Mouse (Mus musculus) embryonic facial prominence, embryonic 15.5 days (tissue): ENCODE data around the gene Vegfc. TPM values are rescaled to one million over a fixed set of nuclear protein-coding genes. Genes with fewer than 3 reads are reported as not detected.

Experiments
- ATAC-seq: fragments of 200-750 bp; cut with Nextera tagmentation; 2 replicates; pipeline ENCODE4 v1.8.0; 2017; ENCODE audit warnings: low read depth, moderate TSS enrichment; ENCODE audit not compliant: insufficient number of reproducible peaks, low FRiP score, low TSS enrichment
- H3K27ac ChIP-seq: fragments of 300-500 bp; sonication (generic); replicated peaks from 2 replicates; pipeline ENCODE4 v1.5.1; 2015; ENCODE audit warnings: mild to moderate bottlenecking, inconsistent platforms
- H3K27me3 ChIP-seq: fragments of 300-500 bp; sonication (generic); 2 replicates; pipeline ENCODE4 v1.6.1; 2015; ENCODE audit warnings: inconsistent platforms
- H3K36me3 ChIP-seq: fragments of 300-500 bp; sonication (generic); 2 replicates; pipeline ENCODE4 v1.6.1; 2015; ENCODE audit warnings: mild to moderate bottlenecking, inconsistent platforms
- H3K4me1 ChIP-seq: fragments of 300-500 bp; sonication (generic); 2 replicates; pipeline ENCODE4 v1.6.1; 2015; ENCODE audit warnings: inconsistent platforms
- H3K4me2 ChIP-seq: fragments of 300-500 bp; sonication (generic); replicated peaks from 2 replicates; pipeline ENCODE4 v1.6.1; 2015; ENCODE audit warnings: mild to moderate bottlenecking, inconsistent platforms
- H3K4me3 ChIP-seq: fragments of 300-500 bp; sonication (generic); replicated peaks from 2 replicates; pipeline ENCODE4 v1.5.1; 2015; ENCODE audit warnings: mild to moderate bottlenecking, inconsistent platforms
- H3K9ac ChIP-seq: fragments of 300-500 bp; sonication (generic); 2 replicates; pipeline ENCODE4 v1.6.1; 2015; ENCODE audit warnings: inconsistent platforms
- H3K9me3 ChIP-seq: fragments of 300-500 bp; sonication (generic); replicated peaks from 2 replicates; pipeline ENCODE4 v1.6.1; 2016; ENCODE audit warnings: inconsistent platforms
- WGBS: fragments of 180-500 bp; shearing (Covaris S2); methylation state at CpG from one replicate; pipeline ENCODE4 v1.1.7; 2015; 5-methylcytosine and 5-hydroxymethylcytosine counted together
- polyA plus RNA-seq: library from polyadenylated mRNA; unstranded; fragments of >200 nt; fragmentation: Nextera tagmentation; extraction: Ambion mirVana; gene quantifications from 2 replicates; pipeline ENCODE4 v1.2.1, GENCODE M21; 2015

The Vegfc gene
- polyA plus RNA-seq, 1 experiment from 2014 or later = 8.5 TPM

DNA sequence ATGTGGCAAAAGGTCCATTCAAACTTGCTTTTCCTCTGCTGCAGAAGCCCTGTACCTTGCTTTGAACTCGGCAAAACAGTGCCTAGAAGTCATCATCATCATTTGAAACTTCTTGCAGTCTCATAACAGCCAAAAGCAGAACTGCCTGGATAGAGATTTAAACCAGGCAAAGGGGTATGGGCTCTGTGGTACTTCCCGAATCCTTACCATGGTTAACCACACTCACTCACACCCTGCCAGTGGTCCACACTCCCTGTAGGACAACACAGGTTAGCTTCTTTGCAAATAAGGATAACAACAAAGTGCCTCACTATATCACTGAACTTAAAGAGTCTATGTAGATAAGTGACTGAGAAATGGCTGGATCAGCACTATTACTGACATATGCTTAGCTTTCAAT, 9.7 kb downstream of the Vegfc start:
- Histone ChIP-seq H3K9me3 (no peaks in the 10 kb centered on the region), H3K9ac (no peak overlapping the region), H3K4me1 (no peaks in the 10 kb centered on the region), H3K27ac (no peak overlapping the region), H3K4me3 (no peak overlapping the region), H3K4me2 (no peak overlapping the region), H3K36me3 (no peaks in the 10 kb centered on the region), H3K27me3 (no peaks in the 10 kb centered on the region)
- ATAC-seq = no peak
- 80% methylated on average over 2 of the region's 2 CpGs for WGBS

DNA sequence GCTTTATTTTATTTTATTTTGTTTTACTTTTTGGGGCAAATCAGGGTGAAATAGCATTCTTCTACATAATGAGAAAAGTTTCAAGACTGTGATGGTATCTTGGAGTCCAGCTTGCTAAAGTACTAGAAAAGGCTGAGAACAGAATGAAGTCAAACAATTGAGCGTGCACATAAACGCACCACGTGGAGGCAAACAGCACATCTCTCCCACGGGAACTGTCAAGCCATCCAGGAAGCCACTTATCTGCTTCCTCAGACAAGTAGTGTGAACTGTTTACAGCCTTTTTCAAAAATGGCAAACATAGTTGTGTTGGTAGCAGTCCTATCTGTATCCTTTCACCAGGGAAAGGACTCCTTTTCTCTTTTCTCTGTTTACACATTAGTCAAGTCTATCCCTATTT, 11.8 kb downstream of the Vegfc start:
- Histone ChIP-seq H3K4me3 (no peak overlapping the region), H3K36me3 (no peaks in the 10 kb centered on the region), H3K4me2 (no peak overlapping the region), H3K27ac (no peak overlapping the region), H3K9ac (no peak overlapping the region), H3K4me1 (no peaks in the 10 kb centered on the region), H3K27me3 (no peaks in the 10 kb centered on the region), H3K9me3 (no peaks in the 10 kb centered on the region)
- WGBS = 37% methylated on average over 4 of the region's 4 CpGs
- no peak for ATAC-seq

DNA sequence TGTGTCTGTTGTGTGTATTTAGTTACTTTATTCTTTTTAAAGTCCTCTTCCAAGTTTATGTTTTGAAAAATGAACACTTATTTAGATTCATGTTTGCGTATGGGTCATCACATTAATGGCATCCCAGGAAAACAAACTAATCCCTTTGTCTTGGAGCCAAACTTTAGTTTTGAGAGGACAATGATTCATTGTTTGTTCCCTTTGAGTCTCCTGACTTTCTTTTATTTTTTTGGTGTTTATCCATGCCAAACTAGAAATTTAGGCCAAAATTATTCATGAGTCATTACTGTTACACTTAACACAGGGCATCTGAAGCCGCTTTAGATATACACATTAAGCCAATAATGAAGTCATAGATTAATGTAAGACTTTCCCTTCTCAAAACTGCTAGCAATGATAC, 12.5 kb downstream of the Vegfc start:
- H3K4me3 ChIP-seq = no peak overlapping the region
- WGBS = 81% methylated on average over 2 of the region's 2 CpGs
- H3K4me1 ChIP-seq = no peaks in the 10 kb centered on the region
- no peak for ATAC-seq
- no peaks in the 10 kb centered on the region for H3K36me3 ChIP-seq
- H3K9me3 ChIP-seq = no peaks in the 10 kb centered on the region
- no peak overlapping the region for H3K27ac ChIP-seq
- H3K9ac ChIP-seq = no peak overlapping the region
- H3K27me3 ChIP-seq = no peaks in the 10 kb centered on the region
- H3K4me2 ChIP-seq = no peak overlapping the region

DNA sequence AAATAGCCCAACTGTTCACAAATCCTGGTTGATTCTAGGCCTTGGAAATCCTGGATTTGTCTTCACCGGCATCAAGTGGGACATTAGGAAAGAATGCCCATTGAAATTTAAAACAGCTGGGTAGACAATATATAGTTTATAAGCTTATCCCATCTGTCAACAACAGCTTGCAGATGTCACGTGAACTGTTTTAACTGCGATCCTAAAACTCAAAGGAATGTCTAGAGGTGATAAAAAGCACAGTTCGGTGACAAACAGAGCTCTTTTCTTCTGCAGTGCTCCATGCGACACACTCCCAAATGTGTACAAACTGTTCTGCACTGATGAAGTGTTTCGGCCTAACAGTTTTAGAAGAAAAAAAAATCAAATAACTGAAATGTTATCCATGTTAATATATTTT, 22.7 kb downstream of the Vegfc start:
- H3K4me1 ChIP-seq = no peaks in the 10 kb centered on the region
- H3K27ac ChIP-seq = no peak overlapping the region
- no peaks in the 10 kb centered on the region for H3K9me3 ChIP-seq
- no peak overlapping the region for H3K4me2 ChIP-seq
- 39% methylated on average over 6 of the region's 6 CpGs for WGBS
- no peaks in the 10 kb centered on the region for H3K27me3 ChIP-seq
- no peaks in the 10 kb centered on the region for H3K36me3 ChIP-seq
- no peak for ATAC-seq
- no peak overlapping the region for H3K4me3 ChIP-seq
- H3K9ac ChIP-seq = no peak overlapping the region

DNA sequence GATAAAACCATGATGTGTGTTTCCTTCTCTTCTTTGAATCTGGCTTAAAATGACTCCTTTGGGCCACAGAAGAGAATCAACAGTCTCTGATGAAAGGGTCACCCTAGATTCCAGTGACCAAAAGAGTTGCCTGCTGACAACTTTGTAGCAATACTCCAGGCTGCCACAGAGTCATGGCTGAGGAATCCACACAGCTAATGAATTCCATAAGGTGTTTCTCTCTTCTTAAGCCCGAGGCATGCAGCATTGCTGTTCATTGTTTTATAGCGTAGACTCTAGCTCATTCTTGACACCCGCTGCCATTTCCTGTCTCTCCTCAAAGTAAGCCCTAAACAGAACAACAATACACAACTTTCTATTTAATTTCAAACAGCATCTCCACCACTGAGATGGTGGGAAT, 37.2 kb downstream of the Vegfc start:
- Histone ChIP-seq H3K4me1 (no peaks in the 10 kb centered on the region), H3K27me3 (no peaks in the 10 kb centered on the region), H3K4me3 (no peak overlapping the region), H3K27ac (0 out of 2 replicates have a peak overlapping the region, but pooled peaks have one; percentile 1), H3K4me2 (no peak overlapping the region), H3K36me3 (no peaks in the 10 kb centered on the region), H3K9me3 (no peaks in the 10 kb centered on the region), H3K9ac (no peak overlapping the region)
- WGBS = 18% methylated on average over 3 of the region's 3 CpGs
- ATAC-seq = no peak

DNA sequence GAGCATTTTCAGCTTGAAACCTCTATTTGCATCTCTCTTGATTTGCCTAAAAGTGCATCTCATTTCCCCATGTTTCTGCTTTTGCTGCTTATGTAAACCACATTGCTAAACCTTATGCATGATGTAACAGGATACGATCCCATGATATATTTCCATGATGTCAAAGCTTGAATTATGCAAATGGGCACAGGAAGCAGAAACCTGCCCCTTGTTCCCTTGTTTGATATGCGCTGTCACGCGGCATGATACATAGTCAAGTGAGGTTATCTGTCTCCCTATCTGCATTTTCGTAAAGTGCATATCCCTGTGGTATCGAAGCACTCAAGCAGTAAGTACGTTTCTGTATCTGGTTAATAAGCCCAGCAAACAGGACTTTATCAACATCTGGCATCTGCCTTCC, 42.7 kb downstream of the Vegfc start:
- H3K27ac ChIP-seq = no peak overlapping the region
- no peak overlapping the region for H3K4me2 ChIP-seq
- H3K36me3 ChIP-seq = no peaks in the 10 kb centered on the region
- no peaks in the 10 kb centered on the region for H3K27me3 ChIP-seq
- H3K9ac ChIP-seq = no peak overlapping the region
- no peaks in the 10 kb centered on the region for H3K4me1 ChIP-seq
- no peak for ATAC-seq
- H3K9me3 ChIP-seq = no peaks in the 10 kb centered on the region
- WGBS = 79% methylated on average over 7 of the region's 7 CpGs
- H3K4me3 ChIP-seq = no peak overlapping the region

DNA sequence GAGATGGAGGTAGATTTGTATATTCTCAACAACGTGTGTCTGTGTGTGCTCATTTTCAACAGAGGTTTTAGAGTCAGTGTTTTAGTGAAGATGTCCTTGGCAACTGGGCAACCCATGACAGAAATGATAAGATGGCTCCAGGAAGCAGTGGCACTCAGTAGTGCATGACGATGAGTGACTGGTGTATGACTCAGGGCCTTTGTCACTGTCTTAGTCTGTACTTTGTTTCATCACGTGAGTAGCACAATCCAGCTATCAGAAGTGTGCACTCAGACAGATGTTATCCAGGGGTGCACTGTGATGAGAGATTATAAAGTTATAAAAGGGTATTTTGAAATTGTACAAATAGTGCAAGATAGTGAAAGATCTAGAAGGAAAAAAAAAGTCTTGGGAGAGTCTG, 44.5 kb downstream of the Vegfc start:
- no peak for ATAC-seq
- 68% methylated on average over 3 of the region's 3 CpGs for WGBS

DNA sequence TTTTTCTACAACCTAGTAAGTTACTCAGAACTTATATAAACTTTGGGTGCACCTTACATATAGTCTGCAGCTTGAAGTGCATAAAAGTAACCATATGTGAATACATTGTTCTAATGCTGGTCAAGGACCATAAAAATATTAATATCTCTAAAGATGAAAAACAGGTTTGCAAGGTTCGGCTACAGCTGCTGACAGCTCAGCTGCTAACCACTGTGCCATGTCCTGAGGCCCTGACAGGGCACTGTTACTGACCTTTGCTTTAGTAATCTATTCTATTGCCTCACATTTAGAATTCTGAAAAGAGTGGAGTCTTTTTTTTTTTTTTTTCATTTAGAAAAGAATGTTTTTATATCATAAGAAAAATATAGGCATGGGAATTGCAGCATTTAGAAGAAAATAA, 44.9 kb downstream of the Vegfc start:
- no peaks in the 10 kb centered on the region for H3K36me3 ChIP-seq
- H3K4me2 ChIP-seq = no peak overlapping the region
- 61% methylated on average over 1 of the region's 1 CpGs for WGBS
- ATAC-seq = no peak
- no peaks in the 10 kb centered on the region for H3K4me1 ChIP-seq
- no peak overlapping the region for H3K9ac ChIP-seq
- H3K9me3 ChIP-seq = no peaks in the 10 kb centered on the region
- H3K27ac ChIP-seq = no peak overlapping the region
- H3K27me3 ChIP-seq = no peaks in the 10 kb centered on the region
- no peak overlapping the region for H3K4me3 ChIP-seq

More for the DNA sequence above, 44.5 kb downstream of the Vegfc start:
- Histone ChIP-seq H3K27me3 (no peaks in the 10 kb centered on the region), H3K4me2 (no peak overlapping the region), H3K27ac (no peak overlapping the region), H3K9ac (no peak overlapping the region), H3K4me1 (no peaks in the 10 kb centered on the region), H3K9me3 (no peaks in the 10 kb centered on the region), H3K36me3 (no peaks in the 10 kb centered on the region), H3K4me3 (no peak overlapping the region)

DNA sequence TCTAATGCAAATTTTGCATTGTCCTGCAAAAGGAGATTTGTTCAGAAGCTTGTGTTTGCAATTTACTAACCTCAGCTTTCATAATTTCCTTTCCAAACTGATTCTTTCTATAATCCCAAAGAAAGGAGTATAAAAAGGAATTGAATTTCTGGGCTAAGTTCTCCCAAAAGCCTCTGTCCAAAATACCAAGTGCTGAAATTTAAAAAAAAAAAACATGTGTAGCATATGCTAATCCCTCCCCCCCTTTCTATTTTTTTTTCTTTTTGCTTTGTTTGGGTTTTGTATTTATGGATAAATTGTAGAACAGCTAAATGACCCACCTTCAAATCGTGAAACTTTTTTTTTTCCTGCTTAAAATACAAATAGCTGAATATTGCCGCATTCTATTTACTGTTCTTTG, 53.2 kb downstream of the Vegfc start:
- WGBS = 94% methylated on average over 2 of the region's 2 CpGs
- Histone ChIP-seq H3K36me3 (no peaks in the 10 kb centered on the region), H3K4me1 (no peaks in the 10 kb centered on the region), H3K27ac (no peak overlapping the region), H3K4me3 (no peak overlapping the region), H3K9ac (no peak overlapping the region), H3K27me3 (no peaks in the 10 kb centered on the region), H3K9me3 (no peaks in the 10 kb centered on the region), H3K4me2 (no peak overlapping the region)
- no peak for ATAC-seq

DNA sequence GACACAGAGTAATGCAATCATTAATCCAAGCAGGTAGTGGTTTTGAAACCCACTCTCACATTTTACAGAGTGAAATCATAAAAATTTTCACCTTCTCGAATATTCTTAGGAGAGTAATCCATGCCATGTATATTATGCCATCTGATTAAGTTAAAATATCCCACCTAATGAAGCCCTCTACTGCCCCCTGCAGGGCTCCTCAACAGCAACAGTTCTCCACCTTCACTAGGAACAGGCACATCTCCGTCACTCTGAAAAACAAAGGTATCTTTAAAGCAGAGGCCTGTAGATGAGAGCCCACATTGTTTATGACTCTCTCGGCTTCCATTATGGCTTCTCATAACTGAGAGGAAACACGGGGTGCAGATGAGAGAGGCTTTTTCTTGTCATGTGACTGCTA, 75.8 kb downstream of the Vegfc start:
- Histone ChIP-seq H3K27ac (no peak overlapping the region), H3K36me3 (no peaks in the 10 kb centered on the region), H3K9ac (no peak overlapping the region), H3K9me3 (no peaks in the 10 kb centered on the region), H3K4me1 (no peaks in the 10 kb centered on the region), H3K27me3 (no peaks in the 10 kb centered on the region), H3K4me2 (no peak overlapping the region), H3K4me3 (no peak overlapping the region)
- 49% methylated on average over 4 of the region's 4 CpGs for WGBS
- no peak for ATAC-seq

DNA sequence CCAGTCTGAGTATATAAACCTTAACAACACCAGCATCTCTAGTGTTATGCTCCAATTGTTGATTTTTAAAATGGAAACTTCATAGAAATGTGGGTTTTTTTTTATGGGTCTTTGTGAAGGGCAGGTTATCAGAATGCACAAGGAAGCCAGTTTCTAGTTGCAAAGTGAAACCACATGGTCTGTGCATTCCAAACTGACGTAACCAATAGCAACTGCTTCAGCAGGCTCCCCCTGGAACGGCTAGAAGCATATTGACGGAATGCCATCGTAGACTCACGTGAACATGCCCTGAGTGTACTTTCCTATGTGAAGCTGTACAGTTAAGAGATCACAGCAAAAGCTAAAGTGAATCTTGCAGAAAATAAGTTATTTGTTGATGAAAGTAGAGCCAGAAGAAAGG, 86.1 kb downstream of the Vegfc start:
- no peaks in the 10 kb centered on the region for H3K36me3 ChIP-seq
- ATAC-seq = no peak
- no peaks in the 10 kb centered on the region for H3K9me3 ChIP-seq
- no peak overlapping the region for H3K9ac ChIP-seq
- H3K4me2 ChIP-seq = no peak overlapping the region
- H3K4me1 ChIP-seq = 0 out of 2 replicates have a peak, but pooled peaks cover 4% of the 10 kb centered on the region
- 5% methylated on average over 5 of the region's 5 CpGs for WGBS
- H3K27ac ChIP-seq = no peak overlapping the region
- H3K4me3 ChIP-seq = no peak overlapping the region
- no peaks in the 10 kb centered on the region for H3K27me3 ChIP-seq

DNA sequence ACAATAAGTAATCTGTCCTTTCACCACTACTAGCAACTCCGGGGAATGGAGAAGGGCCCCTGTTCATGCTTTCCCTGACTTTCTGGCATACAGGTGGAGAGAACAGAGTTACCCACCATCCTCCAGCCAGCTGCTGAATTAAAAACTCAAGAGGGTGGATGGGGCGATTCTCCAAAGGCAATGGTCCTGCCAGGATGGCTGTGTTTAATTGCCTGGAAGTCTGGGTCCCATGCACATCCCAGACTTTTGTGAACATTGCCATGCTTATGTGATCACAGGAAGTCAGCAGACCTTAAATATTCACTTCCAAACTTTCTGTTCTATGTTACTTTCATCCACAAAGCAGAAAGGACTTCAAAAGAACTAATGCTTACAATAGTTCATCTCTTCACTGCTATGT, 107.9 kb downstream of the Vegfc start:
- Histone ChIP-seq H3K27ac (no peak overlapping the region), H3K4me2 (no peak overlapping the region), H3K9ac (no peak overlapping the region), H3K27me3 (no peaks in the 10 kb centered on the region), H3K36me3 (no peaks in the 10 kb centered on the region), H3K4me3 (no peak overlapping the region), H3K4me1 (no peaks in the 10 kb centered on the region), H3K9me3 (no peaks in the 10 kb centered on the region)
- ATAC-seq = no peak
- 61% methylated on average over 2 of the region's 2 CpGs for WGBS
